Mouse (Mus musculus): ENCODE data around the gene Prnd. TPM values are rescaled to one million over a fixed set of nuclear protein-coding genes. Genes with fewer than 3 reads are reported as not detected.

The Prnd gene
- total RNA-seq, 1 experiment from 2014 or later: not detected

DNA sequence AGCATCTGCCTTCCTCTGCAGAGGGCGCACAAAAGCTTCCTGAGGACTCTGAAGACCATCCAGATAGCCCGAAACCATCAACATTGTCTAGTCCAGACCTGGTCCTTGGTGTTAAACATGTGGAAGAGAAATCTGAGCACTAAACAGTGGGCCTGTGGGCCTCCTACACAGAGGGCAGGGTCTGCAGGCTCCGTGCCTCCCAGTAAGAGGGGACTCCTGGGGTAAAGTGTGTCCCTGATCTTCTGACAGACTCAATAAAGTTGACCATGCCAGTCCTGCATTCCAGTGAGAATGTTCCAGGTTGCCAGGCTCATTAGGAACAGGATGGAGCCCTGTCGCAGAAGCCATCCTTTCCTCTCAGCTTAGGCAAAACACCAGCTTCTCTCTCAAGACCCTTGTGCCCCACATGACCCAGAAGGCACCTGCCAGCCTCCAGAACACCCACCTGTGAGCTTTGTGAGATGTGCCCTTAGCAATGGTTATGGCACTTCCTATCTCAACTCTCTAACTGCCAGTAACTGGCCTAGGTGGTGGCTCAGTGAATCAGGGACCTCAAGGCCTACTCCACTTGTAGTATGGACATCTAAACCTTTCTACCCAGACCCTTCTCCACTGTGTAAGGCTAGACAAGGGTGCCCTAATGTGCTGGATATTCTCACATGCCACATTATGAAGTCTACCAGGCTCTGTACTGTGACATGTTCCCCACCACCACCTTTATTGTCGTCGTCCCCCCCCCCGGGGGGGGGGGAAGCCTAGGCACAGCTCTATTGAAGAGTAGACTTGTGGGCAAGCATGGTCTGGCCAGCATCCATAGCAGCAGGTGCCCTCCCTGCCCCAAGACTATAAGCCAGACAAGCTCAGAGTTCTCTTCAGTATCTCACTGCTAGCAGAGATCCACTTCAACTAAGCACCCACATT lies 5.9 kb downstream of the Prnd start:
- ATAC-seq (replicated peaks in 1 of 2; ENCODE audit: insufficient read depth in 1 of 2, low FRiP score in 2 of 2, low TSS enrichment in 1 of 2, low read depth in 1 of 2, poor library complexity in 2 of 2, severe bottlenecking in 2 of 2): no peak

DNA sequence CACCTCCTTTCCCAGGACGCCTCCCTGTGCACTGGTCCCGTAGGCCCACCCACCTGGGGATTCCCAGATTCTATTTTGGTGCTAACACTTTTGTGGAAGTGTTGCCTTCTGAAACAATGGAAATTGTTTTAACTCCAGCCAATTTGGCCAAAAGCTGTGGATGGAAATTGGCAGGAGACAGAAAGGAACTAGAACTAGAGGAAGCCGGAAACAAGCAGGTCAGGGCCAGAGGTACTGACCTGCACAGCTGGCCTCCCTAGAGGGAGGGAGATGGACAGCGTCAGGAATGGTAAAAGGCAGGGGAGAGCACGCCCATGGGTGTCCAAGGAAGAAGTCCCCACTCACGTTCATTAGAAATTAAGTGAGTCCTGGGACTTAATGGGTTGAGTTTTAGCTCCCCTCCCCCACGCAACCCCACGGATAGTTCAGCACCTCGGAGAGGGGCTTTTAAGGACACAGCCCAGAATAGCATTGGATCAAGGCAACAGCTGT lies 7.1 kb downstream of the Prnd start:
- ATAC-seq (replicated peaks in 1 of 2; ENCODE audit: insufficient read depth in 1 of 2, low FRiP score in 2 of 2, low TSS enrichment in 1 of 2, low read depth in 1 of 2, poor library complexity in 2 of 2, severe bottlenecking in 2 of 2): no peak

DNA sequence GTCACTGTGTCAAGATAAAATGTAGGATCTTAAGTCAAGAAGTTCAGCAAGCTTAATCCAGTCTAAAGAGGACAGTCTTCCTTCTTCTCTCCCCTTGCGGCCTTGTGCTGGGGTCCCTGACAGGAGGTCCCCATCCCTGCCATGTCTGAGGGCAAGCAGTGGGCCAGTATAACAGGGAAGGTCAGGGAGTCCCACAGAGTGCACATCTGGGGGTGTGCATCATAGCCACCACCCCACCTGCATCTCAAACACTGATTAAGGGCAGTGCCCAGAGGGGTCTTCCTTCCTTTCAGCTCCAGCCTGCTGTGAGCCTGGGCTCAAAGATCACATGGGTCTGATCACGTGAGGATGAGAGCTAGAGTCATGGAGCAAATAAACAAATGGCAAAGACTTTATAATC lies 11.0 kb downstream of the Prnd start:
- no peak for ATAC-seq (replicated peaks in 1 of 2; ENCODE audit: insufficient read depth in 1 of 2, low FRiP score in 2 of 2, low TSS enrichment in 1 of 2, low read depth in 1 of 2, poor library complexity in 2 of 2, severe bottlenecking in 2 of 2)

DNA sequence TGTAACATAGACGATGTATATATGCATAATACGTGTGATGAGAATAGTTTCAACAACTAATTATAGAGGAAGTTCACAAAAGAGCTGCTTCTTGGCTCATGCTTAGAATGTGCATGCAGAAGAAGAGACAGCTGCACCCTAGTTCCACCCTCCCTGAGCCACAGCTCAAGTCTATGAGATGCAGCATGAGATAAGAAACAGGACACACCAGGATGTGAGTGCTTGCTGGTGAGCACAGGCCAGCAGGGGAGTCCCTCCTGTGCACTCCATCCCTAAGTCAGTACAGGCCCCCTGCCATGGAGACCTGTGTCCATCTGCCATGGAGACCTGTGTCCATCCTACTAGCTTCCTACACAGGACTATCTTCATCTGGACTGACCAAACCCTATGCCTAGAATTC lies 19.9 kb downstream of the Prnd start:
- no peak for ATAC-seq (replicated peaks in 1 of 2; ENCODE audit: insufficient read depth in 1 of 2, low FRiP score in 2 of 2, low TSS enrichment in 1 of 2, low read depth in 1 of 2, poor library complexity in 2 of 2, severe bottlenecking in 2 of 2)

DNA sequence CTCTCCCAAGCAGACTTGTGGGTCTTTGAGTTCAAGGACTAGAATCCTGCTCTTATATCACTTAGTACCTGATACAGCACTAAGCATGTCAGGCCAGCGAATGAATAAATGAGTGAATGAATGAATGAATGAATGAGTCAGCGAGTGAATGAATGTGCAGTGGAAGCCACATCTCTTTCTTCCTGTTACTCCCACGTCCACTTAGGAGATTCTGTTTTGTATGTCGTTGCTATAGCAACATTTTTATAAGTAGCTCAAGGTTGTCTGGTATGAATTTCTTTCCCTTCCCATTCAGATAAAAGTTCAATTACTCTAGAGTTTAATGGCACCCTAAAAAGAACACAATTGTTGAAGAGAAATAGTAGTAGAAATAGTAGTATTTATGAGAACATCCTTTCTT lies 20.4 kb downstream of the Prnd start:
- no peak for ATAC-seq (replicated peaks in 1 of 2; ENCODE audit: insufficient read depth in 1 of 2, low FRiP score in 2 of 2, low TSS enrichment in 1 of 2, low read depth in 1 of 2, poor library complexity in 2 of 2, severe bottlenecking in 2 of 2)

DNA sequence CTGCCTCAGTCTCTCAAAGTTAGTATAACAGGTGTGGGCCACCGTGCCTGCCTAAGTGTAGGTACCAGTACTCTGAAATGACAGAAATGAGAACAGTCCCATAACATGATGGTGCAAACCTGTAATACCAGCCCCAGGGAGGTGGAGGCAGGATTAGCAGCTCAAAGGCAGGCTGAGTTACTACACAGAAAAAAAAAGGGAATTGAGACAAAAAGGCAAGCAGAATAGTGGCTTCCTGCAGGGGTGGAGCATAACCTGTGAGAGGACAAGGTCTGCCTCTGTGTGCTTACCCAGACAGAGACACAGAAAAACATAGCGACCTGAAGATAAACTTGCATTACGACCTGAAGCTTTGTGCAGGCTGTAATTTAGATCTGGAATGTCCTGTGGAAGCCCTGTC lies 26.0 kb downstream of the Prnd start:
- no peak; a peak in 1 of 4 replicates for ATAC-seq (replicated peaks in 1 of 2; ENCODE audit: insufficient read depth in 1 of 2, low FRiP score in 2 of 2, low TSS enrichment in 1 of 2, low read depth in 1 of 2, poor library complexity in 2 of 2, severe bottlenecking in 2 of 2)

DNA sequence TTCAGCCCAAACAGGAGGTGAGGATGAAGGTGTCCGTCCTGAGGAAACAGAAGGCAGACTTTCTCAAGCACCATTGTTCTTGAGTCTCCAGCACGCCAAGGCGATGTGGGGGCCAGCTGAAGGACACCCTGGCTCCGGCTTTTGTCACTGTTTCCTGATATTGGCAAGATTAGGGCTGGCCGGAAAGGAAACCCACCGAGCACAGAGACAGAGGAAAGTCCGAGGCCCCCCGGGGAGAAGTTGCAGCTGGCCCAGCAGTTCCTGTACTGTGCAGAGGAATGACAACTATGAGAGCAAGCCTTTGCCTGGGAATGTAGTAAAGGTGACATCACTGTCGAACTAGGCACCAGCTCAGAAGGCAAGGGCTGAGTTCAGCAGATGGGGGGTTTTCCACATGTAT lies 30.2 kb downstream of the Prnd start:
- peak; percentile 25; a peak in 2 of 4 replicates for ATAC-seq (replicated peaks in 1 of 2; ENCODE audit: insufficient read depth in 1 of 2, low FRiP score in 2 of 2, low TSS enrichment in 1 of 2, low read depth in 1 of 2, poor library complexity in 2 of 2, severe bottlenecking in 2 of 2)

DNA sequence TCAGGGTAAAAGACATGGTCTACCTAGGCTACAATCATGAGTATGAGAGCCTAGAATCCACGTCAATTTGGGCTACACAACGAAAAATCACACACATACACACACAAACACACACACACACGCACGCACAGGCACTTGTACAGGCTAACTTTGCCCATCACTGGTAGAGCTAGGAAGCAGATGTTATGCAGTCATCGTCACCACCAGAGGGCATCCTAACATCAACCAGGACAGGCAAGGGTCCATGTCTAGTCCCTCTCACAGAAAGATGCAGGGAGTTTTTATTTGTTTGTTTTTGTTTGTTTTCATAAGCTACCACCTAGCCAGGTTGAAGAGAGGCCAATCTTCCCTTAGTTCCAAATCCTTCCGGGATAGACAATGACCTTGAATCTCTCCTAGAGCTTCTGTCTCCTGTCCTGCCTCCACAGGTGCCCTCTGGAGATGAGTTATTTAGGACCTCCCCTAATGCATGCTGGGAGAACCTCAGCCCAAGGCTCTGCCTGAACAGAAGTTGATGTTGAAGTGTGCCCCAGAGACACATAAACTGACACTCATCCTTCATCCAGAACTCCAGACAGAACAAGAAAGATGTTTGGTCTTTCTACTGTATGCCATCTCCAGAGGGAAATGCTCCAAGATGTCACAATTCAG lies 32.0 kb downstream of the Prnd start:
- ATAC-seq (replicated peaks in 1 of 2; ENCODE audit: insufficient read depth in 1 of 2, low FRiP score in 2 of 2, low TSS enrichment in 1 of 2, low read depth in 1 of 2, poor library complexity in 2 of 2, severe bottlenecking in 2 of 2): peak; percentile 81 to 85

DNA sequence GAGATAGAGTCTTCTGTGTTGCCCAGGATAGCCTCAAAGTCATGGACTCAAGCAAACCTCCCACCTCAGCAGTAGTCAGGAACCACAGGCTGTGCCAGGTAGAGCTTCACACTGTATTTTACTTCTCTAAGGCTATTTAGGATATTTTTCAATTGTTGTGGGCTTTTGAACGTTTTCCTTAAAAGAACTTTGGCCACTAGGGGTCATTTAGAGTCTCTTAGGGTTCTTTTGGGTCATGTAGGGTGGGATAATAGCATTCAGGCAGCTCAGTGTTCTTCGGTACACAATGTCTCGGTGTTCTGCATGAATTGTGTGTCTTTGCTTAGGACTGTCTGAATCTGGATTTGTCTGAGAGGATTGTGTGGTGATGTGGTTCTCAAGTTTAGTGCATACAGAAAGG lies 37.3 kb downstream of the Prnd start:
- ATAC-seq (replicated peaks in 1 of 2; ENCODE audit: insufficient read depth in 1 of 2, low FRiP score in 2 of 2, low TSS enrichment in 1 of 2, low read depth in 1 of 2, poor library complexity in 2 of 2, severe bottlenecking in 2 of 2): no peak; a peak in 1 of 4 replicates

DNA sequence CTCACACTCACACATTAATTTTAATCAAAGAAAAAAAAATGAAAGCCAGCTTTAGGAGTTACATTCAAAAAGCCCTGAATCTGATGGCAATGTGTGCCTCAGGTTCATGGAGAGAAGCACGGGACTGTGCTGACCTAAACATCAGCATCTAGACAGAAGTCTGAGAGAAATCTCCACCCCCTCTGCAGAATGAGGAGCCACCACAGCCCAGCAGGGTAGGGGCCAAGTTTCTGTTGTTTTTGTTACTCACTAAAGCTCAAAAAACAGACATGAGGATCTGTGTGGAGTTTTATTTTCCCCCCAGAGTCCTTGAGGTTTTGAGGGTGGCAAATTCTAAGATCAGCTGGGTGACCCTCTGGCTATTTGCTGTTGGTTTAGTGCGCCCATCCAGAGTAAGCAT lies 37.9 kb downstream of the Prnd start:
- no peak for ATAC-seq (replicated peaks in 1 of 2; ENCODE audit: insufficient read depth in 1 of 2, low FRiP score in 2 of 2, low TSS enrichment in 1 of 2, low read depth in 1 of 2, poor library complexity in 2 of 2, severe bottlenecking in 2 of 2)

DNA sequence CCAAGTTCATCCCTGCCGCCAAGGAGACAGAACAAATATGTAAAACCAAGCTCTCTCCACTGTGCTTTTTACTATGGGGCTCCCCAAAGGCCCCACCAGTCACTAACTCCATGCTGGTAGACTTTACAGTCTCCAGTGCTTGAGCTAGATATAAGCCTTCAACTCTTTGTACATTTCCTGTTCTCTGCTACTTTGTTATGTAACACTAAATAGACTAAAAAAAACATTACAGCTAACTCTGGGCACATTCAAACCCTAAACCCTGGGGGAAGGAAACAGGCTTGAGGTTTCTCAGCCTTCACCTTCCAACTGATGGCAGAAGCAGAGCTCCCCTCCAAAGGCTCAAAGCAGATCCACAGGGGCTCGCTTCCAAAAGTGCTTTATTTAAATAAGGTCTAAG lies 41.8 kb downstream of the Prnd start:
- peak; percentile 41 to 51 for ATAC-seq (replicated peaks in 1 of 2; ENCODE audit: insufficient read depth in 1 of 2, low FRiP score in 2 of 2, low TSS enrichment in 1 of 2, low read depth in 1 of 2, poor library complexity in 2 of 2, severe bottlenecking in 2 of 2)

DNA sequence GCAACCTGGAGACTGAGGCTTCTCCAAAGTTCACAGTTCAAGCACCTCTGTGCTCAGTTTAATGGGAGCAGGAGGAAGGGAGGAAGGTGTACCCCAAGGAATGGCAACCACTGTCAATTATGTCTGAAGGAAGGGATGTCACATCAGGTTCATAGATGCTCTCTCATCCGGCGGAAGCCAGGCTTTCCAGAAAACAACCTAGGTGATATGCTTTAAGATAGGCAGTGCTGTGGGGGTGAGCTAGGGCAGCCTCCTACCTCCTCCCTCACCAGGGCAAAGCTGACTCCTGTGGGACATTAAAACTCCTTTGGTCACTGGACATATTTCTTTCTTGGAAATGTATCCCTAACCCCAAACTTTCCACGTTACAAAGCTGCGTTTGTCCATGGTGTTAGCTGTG lies 42.5 kb downstream of the Prnd start:
- no peak for ATAC-seq (replicated peaks in 1 of 2; ENCODE audit: insufficient read depth in 1 of 2, low FRiP score in 2 of 2, low TSS enrichment in 1 of 2, low read depth in 1 of 2, poor library complexity in 2 of 2, severe bottlenecking in 2 of 2)

DNA sequence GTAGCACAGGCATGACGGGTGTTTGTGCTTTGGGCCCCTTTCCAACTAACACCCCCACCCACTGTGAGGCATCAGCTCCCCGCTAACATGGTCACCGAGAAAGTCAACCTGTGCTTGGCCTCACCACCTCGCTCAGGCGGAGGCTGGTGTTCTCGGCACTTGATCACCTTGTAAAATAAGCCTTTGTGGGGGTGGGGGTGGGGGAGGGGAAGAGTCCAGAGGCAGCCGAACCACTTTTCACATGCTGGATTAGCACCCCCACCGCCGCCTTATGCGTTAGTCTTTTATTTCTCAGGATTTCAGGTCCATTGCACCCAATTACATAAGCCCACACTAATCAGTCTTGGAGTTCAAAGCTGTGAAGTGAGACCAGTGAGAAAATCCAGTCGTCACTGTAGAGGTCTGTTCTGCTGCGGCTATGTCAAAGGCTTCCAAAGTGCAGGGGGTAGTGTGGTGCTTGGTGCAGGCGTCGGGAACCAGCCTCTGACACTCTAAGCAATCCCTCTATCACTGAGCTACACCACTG lies 43.0 kb downstream of the Prnd start:
- no peak for ATAC-seq (replicated peaks in 1 of 2; ENCODE audit: insufficient read depth in 1 of 2, low FRiP score in 2 of 2, low TSS enrichment in 1 of 2, low read depth in 1 of 2, poor library complexity in 2 of 2, severe bottlenecking in 2 of 2)

DNA sequence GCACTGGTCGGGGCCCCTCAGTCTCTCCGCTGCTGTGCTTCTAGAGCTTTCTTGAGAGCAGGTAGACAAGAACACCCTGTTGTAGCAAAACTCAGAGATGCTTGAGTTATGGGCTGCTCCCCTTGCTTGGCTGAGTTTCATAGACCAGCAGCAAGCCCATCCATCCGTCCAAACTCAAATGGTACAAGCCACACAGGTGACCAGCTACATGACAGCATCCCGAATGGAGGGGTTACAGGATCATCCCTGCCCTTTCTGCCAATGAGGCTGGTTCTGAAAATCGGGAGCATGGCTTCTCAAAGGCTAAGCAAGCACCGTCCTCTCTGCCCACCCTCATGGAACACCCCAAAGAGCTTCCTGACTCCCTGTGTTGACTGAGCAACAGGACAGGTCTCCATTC lies 44.3 kb downstream of the Prnd start:
- no peak for ATAC-seq (replicated peaks in 1 of 2; ENCODE audit: insufficient read depth in 1 of 2, low FRiP score in 2 of 2, low TSS enrichment in 1 of 2, low read depth in 1 of 2, poor library complexity in 2 of 2, severe bottlenecking in 2 of 2)

DNA sequence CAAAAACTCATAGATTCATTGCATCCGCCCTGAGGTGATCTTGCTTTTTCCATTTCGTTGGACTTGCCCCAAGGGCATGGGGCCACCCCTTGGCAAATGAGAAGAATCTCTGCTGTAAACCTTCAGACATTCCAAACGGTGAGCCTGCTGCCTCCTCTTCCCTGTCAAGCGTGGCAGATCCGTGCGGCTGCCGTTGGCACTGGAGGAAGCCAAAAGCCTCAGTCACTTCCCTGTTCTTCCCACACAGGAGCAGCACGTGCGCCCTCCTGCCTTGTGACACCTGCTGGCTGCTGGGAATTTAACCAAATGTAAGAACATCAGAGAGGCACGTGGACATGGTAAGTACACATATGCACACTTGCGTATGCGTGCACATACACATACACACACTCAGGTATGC lies 45.1 kb downstream of the Prnd start:
- peak in 1 of 2 experiments; percentile 54; a peak in 2 of 4 replicates for ATAC-seq (replicated peaks in 1 of 2; ENCODE audit: insufficient read depth in 1 of 2, low FRiP score in 2 of 2, low TSS enrichment in 1 of 2, low read depth in 1 of 2, poor library complexity in 2 of 2, severe bottlenecking in 2 of 2)

DNA sequence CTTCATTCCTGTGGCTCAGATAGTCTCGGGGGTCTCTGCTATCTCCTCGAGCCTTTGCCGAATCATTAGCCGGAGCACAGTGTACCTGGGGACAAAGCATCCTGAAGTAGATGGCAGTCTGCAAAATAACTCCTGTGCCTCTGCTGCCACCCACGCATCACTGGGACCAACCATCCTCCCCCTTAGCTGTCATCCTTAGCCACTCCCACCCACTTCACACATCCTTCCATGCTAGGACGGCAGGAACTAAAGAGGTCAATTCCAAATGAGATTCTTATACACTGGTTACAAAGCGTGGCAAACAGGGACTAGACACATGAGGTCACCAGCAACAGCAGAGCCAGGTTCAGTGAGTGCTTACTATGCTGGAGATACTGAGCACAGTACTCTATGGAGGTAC lies 45.7 kb downstream of the Prnd start:
- ATAC-seq (replicated peaks in 1 of 2; ENCODE audit: insufficient read depth in 1 of 2, low FRiP score in 2 of 2, low TSS enrichment in 1 of 2, low read depth in 1 of 2, poor library complexity in 2 of 2, severe bottlenecking in 2 of 2): no peak

DNA sequence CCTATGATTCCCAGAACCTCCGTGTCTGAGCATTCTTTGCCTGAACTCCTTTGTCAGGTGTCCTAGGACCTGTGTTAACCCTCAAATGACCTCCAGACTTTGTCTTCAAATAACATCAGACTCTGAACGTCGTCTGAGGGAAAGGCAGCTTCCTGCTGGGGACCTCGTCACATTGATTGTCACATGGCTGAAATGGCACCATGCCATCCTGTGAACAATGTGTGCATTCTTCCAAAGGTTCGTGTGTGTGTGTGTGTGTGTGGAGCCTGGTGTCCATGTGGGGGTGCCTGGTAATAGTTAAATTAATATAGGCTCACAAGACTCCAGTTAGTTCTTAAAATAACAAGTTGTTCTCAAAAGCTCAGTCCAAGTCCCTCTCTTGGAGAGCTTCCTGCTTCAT lies 46.7 kb downstream of the Prnd start:
- ATAC-seq (replicated peaks in 1 of 2; ENCODE audit: insufficient read depth in 1 of 2, low FRiP score in 2 of 2, low TSS enrichment in 1 of 2, low read depth in 1 of 2, poor library complexity in 2 of 2, severe bottlenecking in 2 of 2): no peak

DNA sequence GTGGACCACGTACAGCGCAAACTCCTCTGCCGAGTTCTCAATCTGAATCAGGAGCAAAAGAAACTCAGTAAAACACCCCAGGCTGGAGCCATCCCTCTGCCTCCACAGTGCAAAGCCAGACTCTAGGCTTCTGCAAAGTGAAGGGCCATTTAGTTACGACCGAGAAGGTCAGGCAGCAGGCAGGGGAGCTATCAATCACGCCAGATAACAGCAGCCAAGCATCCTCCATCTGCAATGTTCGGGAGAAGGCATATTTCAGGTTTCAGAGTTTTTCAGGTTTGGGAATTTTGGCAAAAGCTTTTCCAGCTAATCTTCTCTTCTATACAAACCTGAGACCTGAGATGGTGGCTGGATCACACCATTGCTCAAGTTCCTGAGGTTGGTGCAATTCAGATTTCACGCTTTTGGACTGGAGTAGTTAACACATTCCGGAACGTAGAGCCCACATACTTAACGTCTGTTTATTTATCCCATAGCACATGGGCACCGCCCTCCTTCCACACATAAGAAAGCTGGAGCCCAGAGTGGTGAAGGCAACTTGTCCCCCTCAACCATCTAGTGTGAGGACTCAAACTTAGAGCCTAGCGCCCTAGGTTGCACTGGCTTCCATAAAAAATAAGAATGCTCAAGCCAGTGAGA lies 51.2 kb downstream of the Prnd start:
- no peak for ATAC-seq (replicated peaks in 1 of 2; ENCODE audit: insufficient read depth in 1 of 2, low FRiP score in 2 of 2, low TSS enrichment in 1 of 2, low read depth in 1 of 2, poor library complexity in 2 of 2, severe bottlenecking in 2 of 2)
